Mouse (Mus musculus) effector memory CD4-positive, alpha-beta T cell, adult 7 months (primary cell): ENCODE results near the gene Olfr106-ps. TPM values are rescaled to one million over a fixed set of nuclear protein-coding genes. Genes with fewer than 3 reads are reported as not detected.

Experiments
- polyA plus RNA-seq: library from polyadenylated mRNA; unstranded; fragments of 100-300 nt; shearing (Covaris generic); gene quantifications from one replicate; pipeline ENCODE4 v1.2.1, GENCODE M21; 2017

Olfr106-ps gene
- not detected for polyA plus RNA-seq

DNA sequence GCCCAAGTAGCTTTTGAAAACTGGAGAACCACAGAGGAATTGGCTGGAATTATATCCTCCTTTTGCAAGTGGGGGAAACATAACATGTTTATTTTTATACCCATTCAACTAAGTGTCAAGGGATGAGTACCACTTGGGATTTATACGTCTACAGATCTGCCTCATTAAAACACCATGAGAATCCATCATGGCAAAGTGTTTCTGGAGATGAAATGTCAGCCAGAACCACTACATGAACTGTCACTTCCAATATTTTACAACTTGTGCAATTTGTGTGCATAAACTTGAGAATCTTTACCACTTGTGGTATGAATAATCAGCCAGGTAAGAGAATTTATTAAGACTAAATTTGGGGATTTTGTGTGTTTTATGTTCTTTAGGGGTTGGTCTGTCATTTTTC lies at the start of gene Olfr106-ps:
Olfr106-ps (plus strand) TSS at position 301 of the 400 bp plus-strand sequence.

GRCm38 (mm10) chr17:37359282-37359681 lies 30.9 kb upstream of the Olfr106-ps start, which contains the start of gene Olfr104-ps:
TSS of gene Olfr104-ps (plus strand) at chr17:37359582.

DNA sequence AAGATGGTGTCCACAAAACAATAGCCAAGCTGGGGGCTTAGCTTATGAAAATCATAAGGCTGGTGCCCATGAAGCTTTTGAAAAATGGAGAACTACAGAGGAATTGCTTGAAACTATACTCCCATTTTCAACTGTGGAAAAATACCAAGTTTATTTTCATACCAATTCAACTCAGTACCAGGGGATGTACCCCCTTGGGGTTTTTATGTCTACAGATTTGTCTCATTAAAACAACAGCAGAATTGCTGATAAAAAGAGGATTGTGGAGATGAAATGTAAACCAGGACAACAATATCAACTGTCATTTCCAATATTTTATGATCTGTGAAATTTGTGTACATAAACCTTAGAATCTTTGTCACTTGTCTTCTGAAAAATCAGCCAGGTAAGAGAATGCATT lies 11.5 kb upstream of the Olfr106-ps start, which contains the start of gene Olfr105-ps:
Olfr105-ps (plus strand) TSS at position 301 of the 400 bp plus-strand sequence.

GRCm38 (mm10) chr17:37398926-37399325 lies 8.7 kb downstream of the Olfr106-ps start, which contains the start of gene Olfr107:
TSS of gene Olfr107 (plus strand) at chr17:37399226.

GRCm38 (mm10) chr17:37445180-37445579 lies 55.0 kb downstream of the Olfr106-ps start, which contains the start of gene Olfr108:
TSS of gene Olfr108 (plus strand) at chr17:37445480.

Other genes with a start within 250 kb of the Olfr106-ps start
- gene Olfr93, start 228.9 kb upstream of the Olfr106-ps start, polyA plus RNA-seq: not detected
- gene Ubd, start 196.5 kb upstream of the Olfr106-ps start, polyA plus RNA-seq: not detected
- not detected for gene Olfr94, start 189.4 kb upstream of the Olfr106-ps start, polyA plus RNA-seq
- gene Olfr95, start 177.3 kb upstream of the Olfr106-ps start, polyA plus RNA-seq: 0.07 TPM
- not detected for gene Olfr96, start 170.2 kb upstream of the Olfr106-ps start, polyA plus RNA-seq
- gene Olfr97, start 153.1 kb upstream of the Olfr106-ps start, polyA plus RNA-seq: not detected
- gene Olfr98, start 126.6 kb upstream of the Olfr106-ps start, polyA plus RNA-seq: not detected
- 97.7 TPM for gene H2-M3, start 120.2 kb upstream of the Olfr106-ps start, polyA plus RNA-seq
- 2.3 TPM for gene Olfr99, start 106.9 kb upstream of the Olfr106-ps start, polyA plus RNA-seq
- gene Olfr101, start 86.1 kb upstream of the Olfr106-ps start, polyA plus RNA-seq: not detected
- 0.40 TPM for gene Olfr102, start 73.3 kb upstream of the Olfr106-ps start, polyA plus RNA-seq
- not detected for gene Olfr103, start 50.7 kb upstream of the Olfr106-ps start, polyA plus RNA-seq
- not detected for gene Olfr104-ps, start 30.8 kb upstream of the Olfr106-ps start, polyA plus RNA-seq
- not detected for gene Olfr105-ps, start 11.4 kb upstream of the Olfr106-ps start, polyA plus RNA-seq
- gene Olfr107, start 8.8 kb downstream of the Olfr106-ps start, polyA plus RNA-seq: not detected
- gene Olfr108, start 55.1 kb downstream of the Olfr106-ps start, polyA plus RNA-seq: not detected
- not detected for gene Olfr109, start 68.5 kb downstream of the Olfr106-ps start, polyA plus RNA-seq
- gene H2-M2, start 93.2 kb downstream of the Olfr106-ps start, polyA plus RNA-seq: not detected
- gene Olfr110, start 102.1 kb downstream of the Olfr106-ps start, polyA plus RNA-seq: not detected
- gene Olfr111, start 117.6 kb downstream of the Olfr106-ps start, polyA plus RNA-seq: not detected
- not detected for gene Olfr112, start 179.1 kb downstream of the Olfr106-ps start, polyA plus RNA-seq
- gene Olfr113, start 187.3 kb downstream of the Olfr106-ps start, polyA plus RNA-seq: not detected
- gene Olfr114, start 202.3 kb downstream of the Olfr106-ps start, polyA plus RNA-seq: not detected
- gene Olfr115, start 236.7 kb downstream of the Olfr106-ps start, polyA plus RNA-seq: not detected
- not detected for gene Olfr116, start 236.8 kb downstream of the Olfr106-ps start, polyA plus RNA-seq